Mouse (Mus musculus): ENCODE results near the gene B3glct. TPM values are rescaled to one million over a fixed set of nuclear protein-coding genes. Genes with fewer than 3 reads are reported as not detected.

Gene B3glct
- polyA plus RNA-seq, 1 experiment from 2014 or later, result 11.5 TPM

DNA sequence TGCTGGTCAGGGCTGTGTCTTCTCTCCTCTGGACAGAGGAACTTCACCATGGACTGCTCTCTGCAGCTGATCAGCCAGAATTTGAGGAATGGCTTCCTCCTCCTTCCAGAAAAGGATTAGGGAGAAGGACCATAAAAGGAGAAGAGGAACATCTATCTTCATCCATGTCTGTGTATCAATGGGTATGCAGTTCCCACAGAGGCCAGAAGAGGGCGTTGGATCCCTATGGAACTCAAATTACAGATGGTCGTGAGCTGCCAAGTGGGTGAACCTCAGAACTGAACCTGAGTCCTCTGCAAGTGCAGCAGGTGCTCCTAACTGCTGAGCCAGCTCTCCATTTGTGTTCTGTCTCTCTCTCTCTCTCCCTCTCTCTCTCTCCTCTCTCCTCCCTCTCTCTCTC lies 15.2 kb downstream of the B3glct start:
- Histone ChIP-seq H3K9ac (ENCODE audit: low read length) (no peak overlapping the region), H3K27me3 (ENCODE audit: control insufficient read depth, insufficient read depth, low read length) (no peaks in the 10 kb centered on the region), H3K27ac (ENCODE audit: low read length) (no peak overlapping the region), H3K4me1 (ENCODE audit: control insufficient read depth, insufficient read depth, low read length) (no peaks in the 10 kb centered on the region), H3K9me3 (replicated peaks; ENCODE audit: control insufficient read depth, low read length) (no peaks in the 10 kb centered on the region), H3K4me3 (replicated peaks; ENCODE audit: low read length) (no peak overlapping the region), H3K36me3 (ENCODE audit: control insufficient read depth, insufficient read depth, low read length) (no peaks in the 10 kb centered on the region), H3K4me2 (ENCODE audit: low read depth, low read length) (no peak overlapping the region)
- WGBS, result 65% methylated on average over 2 of the region's 2 CpGs
- ATAC-seq (ENCODE audit: insufficient read depth, low FRiP score), result no peak

DNA sequence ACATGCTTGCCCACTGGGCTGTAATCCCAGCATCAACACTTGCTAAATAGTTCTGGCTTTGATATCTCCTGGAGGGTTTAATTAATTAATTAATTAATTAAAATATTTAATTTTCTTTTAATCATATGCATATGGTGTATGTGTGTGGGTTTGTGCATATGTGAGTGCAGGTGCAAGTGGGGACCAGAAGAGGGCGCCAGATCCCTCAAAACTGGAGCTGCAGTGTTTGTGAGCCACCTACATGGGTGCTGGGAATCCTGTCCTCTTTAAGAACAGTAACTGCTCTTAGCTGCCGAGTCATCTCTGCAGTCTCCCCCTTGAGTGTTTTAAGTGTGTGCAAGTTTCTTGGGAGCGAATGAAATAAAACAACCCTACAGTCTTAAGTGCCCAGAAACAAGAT lies 15.9 kb downstream of the B3glct start:
- WGBS, result 84% methylated on average over 3 of the region's 3 CpGs
- H3K4me2 ChIP-seq (ENCODE audit: low read depth, low read length), result no peak overlapping the region
- H3K36me3 ChIP-seq (ENCODE audit: control insufficient read depth, insufficient read depth, low read length), result no peaks in the 10 kb centered on the region
- no peaks in the 10 kb centered on the region for H3K4me1 ChIP-seq (ENCODE audit: control insufficient read depth, insufficient read depth, low read length)
- H3K9me3 ChIP-seq (replicated peaks; ENCODE audit: control insufficient read depth, low read length), result no peaks in the 10 kb centered on the region
- H3K4me3 ChIP-seq (replicated peaks; ENCODE audit: low read length), result no peak overlapping the region
- no peak overlapping the region for H3K9ac ChIP-seq (ENCODE audit: low read length)
- no peak for ATAC-seq (ENCODE audit: insufficient read depth, low FRiP score)
- H3K27me3 ChIP-seq (ENCODE audit: control insufficient read depth, insufficient read depth, low read length), result no peaks in the 10 kb centered on the region
- no peak overlapping the region for H3K27ac ChIP-seq (ENCODE audit: low read length)

DNA sequence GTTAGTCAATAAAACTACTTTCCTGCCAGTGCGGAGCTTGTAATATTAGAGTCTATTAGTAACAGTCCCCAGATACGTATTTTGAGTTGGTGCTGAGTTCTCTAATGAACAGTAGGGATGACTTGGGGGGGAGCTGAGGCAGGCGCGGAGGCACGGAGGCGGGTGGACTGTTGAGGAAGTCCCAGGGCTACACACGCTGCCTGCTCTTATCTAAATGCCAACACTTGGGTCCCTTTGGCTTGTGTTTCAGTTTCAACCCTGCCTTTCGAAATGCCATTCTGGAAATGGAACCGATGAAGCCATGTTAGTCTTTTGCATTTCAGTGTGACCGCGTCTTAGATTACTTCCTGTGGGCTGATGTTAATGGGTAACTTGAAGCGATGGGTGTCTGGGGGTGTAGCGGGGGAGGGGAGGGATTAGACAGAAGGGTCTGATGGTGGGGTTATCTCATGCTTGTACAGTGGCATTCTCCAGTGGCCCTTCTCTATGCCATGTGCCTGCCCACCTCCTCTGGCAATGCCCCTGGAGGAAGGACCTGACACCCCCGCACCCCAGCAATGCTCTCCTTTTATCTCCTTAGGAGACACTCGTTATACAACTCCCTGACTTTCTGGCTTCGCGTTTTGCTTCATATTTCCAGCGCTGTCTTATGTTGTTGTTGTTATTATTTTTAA lies 17.2 kb downstream of the B3glct start:
- Histone ChIP-seq H3K4me1 (ENCODE audit: control insufficient read depth, insufficient read depth, low read length) (no peaks in the 10 kb centered on the region), H3K9me3 (replicated peaks; ENCODE audit: control insufficient read depth, low read length) (no peaks in the 10 kb centered on the region), H3K4me3 (replicated peaks; ENCODE audit: low read length) (no peak overlapping the region), H3K27ac (ENCODE audit: low read length) (no peak overlapping the region), H3K27me3 (ENCODE audit: control insufficient read depth, insufficient read depth, low read length) (no peaks in the 10 kb centered on the region), H3K9ac (ENCODE audit: low read length) (no peak overlapping the region), H3K36me3 (ENCODE audit: control insufficient read depth, insufficient read depth, low read length) (no peaks in the 10 kb centered on the region), H3K4me2 (ENCODE audit: low read depth, low read length) (no peak overlapping the region)
- ATAC-seq (ENCODE audit: insufficient read depth, low FRiP score), result no peak
- 86% methylated on average over 18 of the region's 18 CpGs for WGBS

DNA sequence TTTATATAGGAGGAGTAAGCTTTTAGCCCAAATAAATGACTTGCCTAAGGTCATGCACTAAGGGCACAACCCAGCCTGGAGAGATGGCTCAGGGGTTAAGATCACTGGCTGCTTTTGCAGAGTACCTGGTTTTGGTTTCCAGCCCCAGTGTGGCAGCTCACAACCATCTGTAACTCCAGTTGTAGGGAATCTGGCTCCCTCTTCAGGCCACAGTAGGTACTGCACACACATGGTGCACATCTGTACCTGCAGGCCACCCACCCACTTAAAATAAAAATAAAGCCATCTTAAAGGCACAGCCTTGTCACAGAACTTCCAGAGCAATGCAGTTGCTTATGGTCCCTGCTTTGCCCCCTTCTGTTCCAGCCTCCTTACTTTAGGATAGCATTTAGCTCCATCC lies 24.7 kb downstream of the B3glct start:
- no peaks in the 10 kb centered on the region for H3K4me1 ChIP-seq (ENCODE audit: control insufficient read depth, insufficient read depth, low read length)
- no peak overlapping the region for H3K4me2 ChIP-seq (ENCODE audit: low read depth, low read length)
- no peak overlapping the region for H3K9ac ChIP-seq (ENCODE audit: low read length)
- ATAC-seq (ENCODE audit: insufficient read depth, low FRiP score), result no peak
- no peaks in the 10 kb centered on the region for H3K27me3 ChIP-seq (ENCODE audit: control insufficient read depth, insufficient read depth, low read length)
- no peak overlapping the region for H3K4me3 ChIP-seq (replicated peaks; ENCODE audit: low read length)
- H3K27ac ChIP-seq (ENCODE audit: low read length), result no peak overlapping the region
- H3K36me3 ChIP-seq (ENCODE audit: control insufficient read depth, insufficient read depth, low read length), result no peaks in the 10 kb centered on the region
- no peaks in the 10 kb centered on the region; the same call in 1 of the 2 replicates for H3K9me3 ChIP-seq (replicated peaks; ENCODE audit: control insufficient read depth, low read length)

DNA sequence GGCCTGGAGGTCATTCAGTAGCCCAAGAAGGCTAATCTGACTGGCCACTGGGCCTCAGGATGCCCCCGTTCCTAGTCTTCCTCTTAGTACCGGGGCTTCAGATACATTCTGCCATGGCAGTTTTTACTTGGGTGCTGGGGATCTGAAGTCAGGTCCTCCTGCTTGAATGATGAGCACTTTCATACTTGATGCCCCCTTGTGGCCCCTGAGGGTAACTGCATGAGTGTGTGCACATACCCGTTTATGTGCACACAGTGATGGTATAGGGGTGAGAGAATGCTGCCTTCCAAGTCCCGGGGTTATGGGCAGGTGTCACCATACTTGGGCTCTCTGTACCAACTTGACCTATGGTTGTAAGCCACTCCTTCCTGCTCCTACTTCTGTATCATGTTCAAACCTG lies 33.5 kb downstream of the B3glct start:
- ATAC-seq (ENCODE audit: insufficient read depth, low FRiP score), result no peak
- Histone ChIP-seq H3K36me3 (ENCODE audit: control insufficient read depth, insufficient read depth, low read length) (no peaks in the 10 kb centered on the region), H3K4me3 (replicated peaks; ENCODE audit: low read length) (no peak overlapping the region), H3K4me2 (ENCODE audit: low read depth, low read length) (no peak overlapping the region), H3K27me3 (ENCODE audit: control insufficient read depth, insufficient read depth, low read length) (no peaks in the 10 kb centered on the region), H3K4me1 (ENCODE audit: control insufficient read depth, insufficient read depth, low read length) (no peaks in the 10 kb centered on the region), H3K9ac (ENCODE audit: low read length) (no peak overlapping the region), H3K9me3 (replicated peaks; ENCODE audit: control insufficient read depth, low read length) (0 out of 2 replicates have a peak, but pooled peaks cover 3% of the 10 kb centered on the region), H3K27ac (ENCODE audit: low read length) (no peak overlapping the region)
- WGBS, result 95% methylated on average over 4 of the region's 4 CpGs

DNA sequence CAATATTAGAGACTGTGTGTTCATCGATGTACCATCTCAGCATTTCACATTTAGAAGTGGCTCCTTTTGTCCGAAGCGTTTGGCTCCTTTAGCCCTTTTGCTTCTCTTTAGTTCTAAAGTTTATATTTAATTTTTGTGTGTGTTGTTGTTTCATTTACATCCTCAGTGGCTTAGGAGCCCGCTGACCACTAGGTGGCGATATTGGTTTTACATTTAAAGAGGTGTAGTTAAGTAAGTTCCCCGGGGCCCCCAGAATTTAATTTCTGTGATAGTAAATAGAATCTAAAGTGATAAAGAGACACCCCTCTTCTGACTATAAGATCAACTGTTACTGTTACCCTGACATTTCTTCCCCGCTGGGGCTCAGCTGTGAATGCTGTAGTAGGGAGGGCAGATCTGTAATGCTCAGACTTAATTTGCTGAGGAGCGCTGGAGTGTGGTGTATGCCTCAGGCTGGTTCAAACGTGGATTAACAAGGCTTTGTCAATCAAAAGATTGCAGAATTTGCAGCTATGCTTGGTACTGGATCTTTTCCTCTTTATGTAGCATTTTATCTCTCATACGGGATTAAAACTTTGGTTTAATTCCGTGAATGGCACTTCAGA lies 35.2 kb downstream of the B3glct start:
- ATAC-seq (ENCODE audit: insufficient read depth, low FRiP score), result no peak
- 0 out of 2 replicates have a peak, but pooled peaks cover 3% of the 10 kb centered on the region for H3K9me3 ChIP-seq (replicated peaks; ENCODE audit: control insufficient read depth, low read length)
- no peaks in the 10 kb centered on the region for H3K27me3 ChIP-seq (ENCODE audit: control insufficient read depth, insufficient read depth, low read length)
- 50% methylated on average over 11 of the region's 11 CpGs for WGBS
- H3K4me3 ChIP-seq (replicated peaks; ENCODE audit: low read length), result no peak overlapping the region
- no peak overlapping the region for H3K27ac ChIP-seq (ENCODE audit: low read length)
- H3K4me2 ChIP-seq (ENCODE audit: low read depth, low read length), result no peak overlapping the region
- H3K36me3 ChIP-seq (ENCODE audit: control insufficient read depth, insufficient read depth, low read length), result no peaks in the 10 kb centered on the region
- H3K4me1 ChIP-seq (ENCODE audit: control insufficient read depth, insufficient read depth, low read length), result no peaks in the 10 kb centered on the region
- no peak overlapping the region for H3K9ac ChIP-seq (ENCODE audit: low read length)

DNA sequence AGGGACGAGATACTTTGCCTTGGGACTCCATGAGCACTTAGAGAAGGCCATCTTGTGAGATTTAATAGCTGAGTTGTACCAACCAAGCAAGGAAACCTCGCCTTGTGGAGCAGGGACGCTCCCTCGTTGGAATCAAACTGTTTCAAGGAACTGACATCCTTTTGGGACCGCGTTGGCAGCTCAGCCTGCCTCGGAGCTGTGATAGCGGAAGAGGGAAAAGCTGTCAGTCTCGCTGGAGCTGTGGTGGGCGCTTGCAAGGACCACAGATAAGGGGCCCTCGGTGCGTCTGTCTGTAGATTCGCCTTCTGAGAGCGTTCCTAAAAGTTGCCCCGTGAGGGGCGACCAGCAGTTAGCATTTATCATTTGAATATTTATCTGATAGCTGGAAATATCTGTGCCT lies 35.8 kb downstream of the B3glct start:
- H3K36me3 ChIP-seq (ENCODE audit: control insufficient read depth, insufficient read depth, low read length), result no peaks in the 10 kb centered on the region
- no peak for ATAC-seq (ENCODE audit: insufficient read depth, low FRiP score)
- no peak overlapping the region for H3K4me3 ChIP-seq (replicated peaks; ENCODE audit: low read length)
- H3K27ac ChIP-seq (ENCODE audit: low read length), result no peak overlapping the region
- H3K4me2 ChIP-seq (ENCODE audit: low read depth, low read length), result no peak overlapping the region
- H3K4me1 ChIP-seq (ENCODE audit: control insufficient read depth, insufficient read depth, low read length), result no peaks in the 10 kb centered on the region
- H3K9me3 ChIP-seq (replicated peaks; ENCODE audit: control insufficient read depth, low read length), result 0 out of 2 replicates have a peak, but pooled peaks cover 1% of the 10 kb centered on the region
- 71% methylated on average over 16 of the region's 16 CpGs for WGBS
- H3K27me3 ChIP-seq (ENCODE audit: control insufficient read depth, insufficient read depth, low read length), result no peaks in the 10 kb centered on the region
- H3K9ac ChIP-seq (ENCODE audit: low read length), result no peak overlapping the region

DNA sequence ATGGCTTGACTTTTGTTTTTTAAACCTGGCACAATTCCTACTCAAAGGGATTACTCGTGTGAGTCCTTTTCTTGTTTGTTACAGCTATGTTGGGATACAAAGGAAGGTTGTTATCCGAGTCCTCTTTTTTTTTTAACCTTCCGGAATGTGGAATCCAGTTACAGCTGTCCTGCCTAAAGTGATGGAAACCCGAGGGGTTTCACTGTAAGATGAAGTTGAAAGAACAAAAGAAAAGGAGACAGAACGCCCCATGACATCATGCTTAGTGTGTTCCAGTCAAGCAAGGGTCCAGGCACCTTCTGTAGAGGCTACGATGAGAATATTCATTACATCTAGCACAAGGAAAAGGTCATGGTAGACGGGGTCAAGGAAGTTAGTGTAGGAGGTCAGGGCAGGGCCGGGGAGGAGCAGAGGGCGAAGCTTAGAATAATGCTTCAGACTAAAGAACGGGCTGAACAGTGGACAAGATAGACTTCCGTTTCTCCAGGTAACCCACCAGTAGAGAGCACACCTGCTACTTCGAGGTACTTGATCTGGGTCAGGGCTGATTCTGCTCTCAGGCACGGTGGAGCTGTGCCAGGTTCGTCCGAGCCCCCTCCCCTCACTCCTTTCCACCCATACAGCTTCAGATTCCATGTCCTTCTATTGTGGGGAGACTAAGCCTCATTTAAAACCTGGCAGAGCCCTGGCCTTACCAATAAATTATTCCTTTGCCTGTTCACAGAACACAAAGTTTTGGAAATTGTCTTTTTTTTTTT lies 37.7 kb downstream of the B3glct start:
- no peaks in the 10 kb centered on the region for H3K27me3 ChIP-seq (ENCODE audit: control insufficient read depth, insufficient read depth, low read length)
- 54% methylated on average over 15 of the region's 15 CpGs for WGBS
- no peak for ATAC-seq (ENCODE audit: insufficient read depth, low FRiP score)
- H3K4me3 ChIP-seq (replicated peaks; ENCODE audit: low read length), result no peak overlapping the region
- H3K27ac ChIP-seq (ENCODE audit: low read length), result no peak overlapping the region
- no peaks in the 10 kb centered on the region for H3K9me3 ChIP-seq (replicated peaks; ENCODE audit: control insufficient read depth, low read length)
- no peak overlapping the region for H3K4me2 ChIP-seq (ENCODE audit: low read depth, low read length)
- no peak overlapping the region for H3K9ac ChIP-seq (ENCODE audit: low read length)
- no peaks in the 10 kb centered on the region for H3K36me3 ChIP-seq (ENCODE audit: control insufficient read depth, insufficient read depth, low read length)
- H3K4me1 ChIP-seq (ENCODE audit: control insufficient read depth, insufficient read depth, low read length), result no peaks in the 10 kb centered on the region

DNA sequence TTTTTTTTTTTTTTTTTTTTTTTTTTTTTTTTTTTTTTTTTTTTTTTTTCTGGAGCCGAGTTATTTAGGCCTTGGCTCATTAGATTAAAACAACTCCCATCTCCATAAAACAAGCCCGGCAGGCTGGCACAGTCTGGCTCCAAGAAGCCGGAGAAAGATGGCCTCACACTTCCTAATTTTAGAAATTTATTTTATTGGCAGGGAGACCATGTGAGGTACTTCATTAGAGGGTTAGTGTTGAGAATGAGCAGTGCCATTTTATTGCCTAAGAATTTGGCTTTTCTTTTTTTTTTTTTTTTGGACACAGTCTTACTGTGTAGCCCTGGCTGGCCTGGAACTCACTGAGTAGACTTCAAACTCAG lies 38.3 kb downstream of the B3glct start:
- WGBS, result 53% methylated on average over 3 of the region's 3 CpGs
- H3K4me2 ChIP-seq (ENCODE audit: low read depth, low read length), result no peak overlapping the region
- no peak overlapping the region for H3K9ac ChIP-seq (ENCODE audit: low read length)
- no peaks in the 10 kb centered on the region for H3K27me3 ChIP-seq (ENCODE audit: control insufficient read depth, insufficient read depth, low read length)
- no peak overlapping the region for H3K27ac ChIP-seq (ENCODE audit: low read length)
- no peak overlapping the region for H3K4me3 ChIP-seq (replicated peaks; ENCODE audit: low read length)
- no peaks in the 10 kb centered on the region for H3K9me3 ChIP-seq (replicated peaks; ENCODE audit: control insufficient read depth, low read length)
- H3K36me3 ChIP-seq (ENCODE audit: control insufficient read depth, insufficient read depth, low read length), result no peaks in the 10 kb centered on the region
- H3K4me1 ChIP-seq (ENCODE audit: control insufficient read depth, insufficient read depth, low read length), result no peaks in the 10 kb centered on the region
- no peak for ATAC-seq (ENCODE audit: insufficient read depth, low FRiP score)
